Mouse (Mus musculus): Measurements from ENCODE around the gene Rbm34.
"Not testable (repeated sequence)": the region's sequence is repeated elsewhere in the genome, so short reads cannot be mapped to it uniquely, and the experiment has no call there.

Gene Rbm34

DNA sequence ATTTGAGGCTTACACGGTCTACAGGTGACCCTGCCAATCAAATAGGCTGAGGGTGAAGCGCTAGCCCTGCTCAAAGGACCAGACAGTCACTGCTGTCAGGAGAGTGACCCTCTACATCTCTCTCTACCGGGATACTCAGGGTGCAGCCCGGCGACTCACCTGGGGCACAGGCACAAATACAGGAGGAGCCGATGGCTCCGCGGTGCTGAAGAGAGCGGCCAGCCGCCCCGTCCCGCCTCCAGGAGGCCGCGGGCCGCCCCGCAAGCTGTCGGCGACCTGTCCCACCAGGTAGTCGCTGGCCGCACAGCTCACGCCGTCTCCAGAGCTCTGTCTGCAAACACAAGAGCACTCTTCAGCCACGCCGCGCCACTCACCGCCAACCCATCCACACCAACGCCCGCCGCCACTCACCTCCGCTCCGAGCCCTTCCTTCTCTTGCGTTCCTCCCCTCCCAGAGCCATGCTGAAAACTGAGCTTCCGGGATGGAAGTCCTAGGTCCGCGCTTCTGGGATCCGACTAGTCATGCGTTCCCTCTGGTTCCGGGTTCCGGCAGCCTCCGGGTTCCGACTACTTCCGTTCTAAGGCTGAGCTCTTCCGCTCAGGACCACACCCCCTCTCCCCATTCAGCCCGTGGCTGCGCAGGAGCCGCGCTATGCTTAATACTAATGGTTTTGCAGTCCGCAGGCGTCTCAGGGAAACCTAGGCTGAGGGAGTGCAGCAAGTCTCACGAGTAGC lies at the start of gene Rbm34:
Gene Rbm34, minus strand, starts transcription at position 493 of the 735 bp plus-strand sequence.
- DNase-seq (ENCODE audit: low read depth, low spot score), result peak; percentile 90

DNA sequence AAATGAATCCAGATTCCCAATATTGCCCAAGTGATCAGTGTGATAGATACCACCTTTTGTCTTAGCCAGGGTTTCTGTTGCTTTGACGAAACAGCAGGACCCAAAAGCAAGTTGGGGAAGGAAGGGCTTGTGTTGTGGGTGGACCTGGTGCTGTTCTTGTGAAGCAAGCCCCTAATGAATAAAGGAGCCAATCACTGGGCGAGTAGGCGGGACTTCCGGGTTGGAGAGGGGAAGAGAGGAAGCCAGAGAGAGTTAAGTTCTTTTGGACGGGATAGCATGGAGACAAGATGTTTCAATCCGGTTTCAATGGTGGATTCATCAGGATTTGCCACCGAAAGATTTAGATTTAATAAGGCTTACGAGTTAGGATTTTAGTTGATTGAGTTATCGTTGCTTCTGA lies 40.8 kb upstream of the Rbm34 start:
- DNase-seq (ENCODE audit: low read depth, low spot score), result no peak

DNA sequence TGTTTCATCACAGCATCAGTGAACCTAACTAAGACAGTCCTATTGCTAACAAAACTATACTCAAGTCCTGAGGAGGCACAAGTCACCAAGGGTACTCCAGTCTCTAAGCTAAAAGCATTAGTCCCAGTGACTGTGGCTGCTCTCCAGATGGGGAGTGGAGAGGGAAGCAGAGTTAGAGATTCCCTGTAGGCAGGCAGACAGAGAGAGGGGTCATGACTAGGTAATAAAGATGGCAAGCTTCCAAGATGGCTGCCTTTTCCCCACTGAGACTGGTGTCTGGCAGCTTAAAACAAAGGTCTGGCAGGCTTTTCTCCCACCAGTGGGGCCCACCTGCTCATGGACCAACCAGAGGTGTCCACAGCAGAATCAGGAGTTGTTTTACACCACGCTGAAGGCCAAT lies 23.6 kb upstream of the Rbm34 start:
- no peak for DNase-seq (ENCODE audit: low read depth, low spot score)

- DNase-seq (ENCODE audit: low read depth, low spot score), result no peak
These were observed 18.7 kb upstream of the Rbm34 start for GRCm38 (mm10) chr8:126989363-126990153.

DNA sequence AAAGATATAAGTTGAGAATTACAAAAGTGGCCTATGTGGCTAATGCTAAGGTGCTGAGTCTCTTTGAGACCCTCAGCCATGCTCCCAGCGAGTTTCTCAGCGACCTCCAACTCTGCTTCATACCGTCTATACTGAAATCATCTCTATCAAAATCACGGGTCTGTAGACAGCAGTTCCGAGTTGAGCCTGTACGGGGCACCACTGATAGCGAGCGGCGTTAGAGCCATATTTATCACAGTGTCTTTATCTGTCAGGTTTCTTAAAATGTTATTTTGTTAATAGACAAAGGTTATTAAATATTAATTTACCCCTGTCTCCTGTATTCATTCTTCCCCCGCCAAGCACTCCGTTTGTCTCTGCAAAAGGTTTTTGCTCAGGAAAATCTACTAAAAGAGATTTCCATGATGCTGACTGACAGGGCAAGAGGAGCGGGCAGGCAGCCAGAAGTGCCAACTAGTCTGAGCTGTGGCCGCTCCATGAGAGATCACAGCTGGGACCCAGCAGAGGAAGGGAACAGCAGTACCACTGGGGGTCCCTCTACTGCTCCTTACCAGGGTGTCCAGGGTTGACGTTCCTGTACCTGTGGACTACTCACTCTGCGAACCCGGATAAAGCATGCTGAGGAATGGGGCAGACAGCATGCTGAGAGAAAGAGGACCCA lies 17.6 kb upstream of the Rbm34 start:
- DNase-seq (ENCODE audit: low read depth, low spot score), result no peak

DNA sequence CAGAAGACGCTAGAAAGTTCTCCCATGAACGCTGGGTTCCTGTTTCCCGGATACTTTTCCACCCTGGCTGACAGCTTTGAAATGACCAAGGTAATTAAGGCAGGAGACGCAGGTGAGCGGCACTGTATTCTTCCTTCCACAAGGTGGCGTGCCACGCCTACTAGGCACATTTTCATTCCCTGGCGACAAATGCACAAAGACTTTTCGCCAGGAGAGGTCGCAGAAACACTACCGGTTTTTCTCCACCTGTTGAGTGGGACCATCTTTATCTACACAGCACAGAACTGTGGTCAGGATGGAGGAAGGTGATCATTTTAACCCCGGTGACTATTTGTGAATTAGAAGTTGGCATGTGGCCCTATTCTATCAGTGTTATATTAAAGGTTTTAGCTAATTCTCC lies 15.6 kb upstream of the Rbm34 start:
- peak; percentile 63 for DNase-seq (ENCODE audit: low read depth, low spot score)

- no peak for DNase-seq (ENCODE audit: low read depth, low spot score)
These were observed 9.2 kb upstream of the Rbm34 start for GRCm38 (mm10) chr8:126980046-126980445.

GRCm38 (mm10) chr8:126979091-126979920 lies 8.4 kb upstream of the Rbm34 start:
- no peak for DNase-seq (ENCODE audit: low read depth, low spot score)

- not testable (repeated sequence) for DNase-seq (ENCODE audit: low read depth, low spot score)
These were observed 7.7 kb upstream of the Rbm34 start for GRCm38 (mm10) chr8:126978535-126978934.

- no peak for DNase-seq (ENCODE audit: low read depth, low spot score)
These were observed 7.2 kb upstream of the Rbm34 start for GRCm38 (mm10) chr8:126978028-126978427.

- no peak for DNase-seq (ENCODE audit: low read depth, low spot score)
These were observed 5.9 kb upstream of the Rbm34 start for GRCm38 (mm10) chr8:126976608-126977348.

GRCm38 (mm10) chr8:126975706-126976105 lies 4.8 kb upstream of the Rbm34 start:
- peak; percentile 46 for DNase-seq (ENCODE audit: low read depth, low spot score)

GRCm38 (mm10) chr8:126974511-126974910 lies 3.6 kb upstream of the Rbm34 start:
- DNase-seq (ENCODE audit: low read depth, low spot score), result no peak

DNA sequence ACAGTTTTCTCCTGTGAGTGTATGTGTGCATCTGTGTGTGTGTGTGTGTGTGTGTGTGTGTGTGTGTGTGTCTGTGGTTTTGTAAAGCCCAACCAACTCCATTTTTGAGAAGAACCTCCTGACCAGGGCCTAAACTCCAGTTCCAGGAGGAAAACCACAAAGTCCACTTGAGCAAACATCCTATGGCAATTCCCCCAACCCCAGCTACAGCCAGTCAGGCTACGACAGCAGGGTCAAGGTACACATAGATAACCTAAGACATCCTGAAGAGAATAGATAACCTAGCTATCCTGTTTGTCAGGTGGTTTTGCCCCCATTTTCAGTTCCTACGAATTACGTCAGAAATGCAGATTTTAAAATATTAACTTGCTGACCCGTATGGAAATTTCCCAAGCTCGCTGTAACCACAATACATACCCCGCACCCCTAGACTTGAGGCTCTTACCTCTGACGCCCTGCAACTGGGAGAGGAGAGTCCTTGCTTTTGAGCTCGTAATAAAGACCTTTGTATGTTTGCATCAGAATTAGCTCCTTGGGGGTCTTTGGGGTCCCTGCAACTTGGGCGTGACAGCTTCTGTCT lies 2.9 kb upstream of the Rbm34 start:
- no peak for DNase-seq (ENCODE audit: low read depth, low spot score)

DNA sequence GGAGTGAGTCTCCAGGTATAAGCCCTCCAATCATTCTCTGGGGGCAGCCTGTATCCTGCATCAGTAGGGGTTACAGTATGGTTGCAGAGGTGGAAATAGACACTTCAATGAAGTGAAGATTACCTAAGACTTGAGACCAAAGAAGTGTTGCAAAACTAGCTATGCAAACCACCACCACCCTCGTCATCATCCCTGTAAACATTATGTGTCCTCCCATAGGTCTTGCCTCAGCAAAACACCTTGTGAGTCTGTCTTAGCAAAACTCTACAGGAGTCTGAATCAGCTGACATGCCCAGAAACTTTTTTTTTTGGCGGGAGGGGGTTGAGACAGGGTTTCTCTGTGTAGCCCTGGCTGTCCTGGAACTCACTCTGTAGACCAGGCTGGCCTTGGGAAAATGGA lies 1.8 kb upstream of the Rbm34 start:
- DNase-seq (ENCODE audit: low read depth, low spot score), result no peak

- no peak for DNase-seq (ENCODE audit: low read depth, low spot score)
These were observed 1.2 kb upstream of the Rbm34 start for GRCm38 (mm10) chr8:126972102-126972501.

- DNase-seq (ENCODE audit: low read depth, low spot score), result no peak
These were observed 418 bp upstream of the Rbm34 start for GRCm38 (mm10) chr8:126971314-126971664.

- DNase-seq (ENCODE audit: low read depth, low spot score), result no peak
These were observed 1.3 kb downstream of the Rbm34 start for GRCm38 (mm10) chr8:126969546-126969945.

DNA sequence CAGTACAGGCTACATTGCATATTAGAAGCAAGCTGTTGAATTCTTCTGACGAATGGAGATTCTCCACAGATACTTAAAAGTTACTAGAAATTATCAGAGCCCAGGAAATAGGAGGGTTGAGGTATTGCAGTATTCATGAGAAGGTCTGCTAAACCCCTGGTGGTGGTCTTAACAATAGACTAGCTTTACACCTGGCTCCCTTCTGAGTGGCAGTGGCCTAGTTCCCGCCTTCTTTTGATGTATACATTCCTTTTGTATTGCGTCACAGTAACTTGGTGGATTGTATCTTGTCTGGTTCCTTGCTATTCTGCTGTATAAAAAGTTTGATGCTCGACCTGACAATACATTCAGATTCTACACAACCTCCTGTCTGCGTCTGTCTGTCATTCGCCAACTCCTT lies 2.8 kb downstream of the Rbm34 start:
- no peak for DNase-seq (ENCODE audit: low read depth, low spot score)

- no peak for DNase-seq (ENCODE audit: low read depth, low spot score)
These were observed 5.6 kb downstream of the Rbm34 start for GRCm38 (mm10) chr8:126965246-126965645.

GRCm38 (mm10) chr8:126962871-126963270 lies 8.0 kb downstream of the Rbm34 start:
- DNase-seq (ENCODE audit: low read depth, low spot score), result no peak

Data from retina, adult 2 months (tissue).